11 mouse cellular contexts compared by ENCODE assay signal in genomic region chr5:107054900-107055452, GRCm38 (mm10).
DNase-seq lines count a peak whose midpoint lies in the region; ATAC-seq lines count a peak whose summit lies in the region.
"Had no signal": no experiment of that assay in that cellular context is flagged by ENCODE, and none has a peak within 500 bp of the region (broad histone marks: within the 10 kb centered on the region; RNA-seq: fewer than 3 reads in every experiment).

No protein-coding gene starts in this region.

- 0 out of 2 replicates have a peak, but pooled peaks have one; percentile 1 for ATAC-seq in kidney, embryonic 16.5 days (ENCODE audit: low FRiP score, low TSS enrichment)
- ATAC-seq in embryonic facial prominence, embryonic 14.5 days (ENCODE audit: low read depth): 0 out of 2 replicates have a peak, but pooled peaks have one; percentile 12

- H3K27ac ChIP-seq in kidney, embryonic 16.5 days (ENCODE audit: low read length): no peak overlapping the region
- H3K27ac ChIP-seq in embryonic facial prominence, embryonic 14.5 days (replicated peaks; ENCODE audit: low read depth, low read length): no peak overlapping the region

- H3K9ac ChIP-seq in kidney, embryonic 16.5 days (replicated peaks; ENCODE audit: low read length): no peak overlapping the region; the same call in 1 of the 2 replicates
- no peak overlapping the region for H3K9ac ChIP-seq in embryonic facial prominence, embryonic 14.5 days (ENCODE audit: low read depth, low read length)

- DNase-seq in adrenal gland, postnatal 14 days: peak; percentile 18
- DNase-seq in adrenal gland, adult 8-10 months: no peak
- DNase-seq in kidney, postnatal 36 days: no peak
- DNase-seq in embryonic facial prominence, embryonic 14.5 days (ENCODE audit: low spot score): no peak
- peak; percentile 34 for DNase-seq in mesoderm, embryonic 11.5 days (ENCODE audit: low read depth, low spot score)
- no peak for DNase-seq in cerebellum, adult 8-10 months
- no peak for DNase-seq in natural killer cell, adult 2 months (ENCODE audit: low spot score in 2 of 2)
- DNase-seq: kidney, adult 11 months; lung, postnatal 4 days had no signal

- H3K4me1 ChIP-seq in kidney, embryonic 16.5 days (ENCODE audit: insufficient read depth, low read length): peaks cover 28% of the 10 kb centered on the region
- 0 out of 2 replicates have a peak, but pooled peaks cover 5% of the 10 kb centered on the region for H3K4me1 ChIP-seq in embryonic facial prominence, embryonic 14.5 days (ENCODE audit: control insufficient read depth, insufficient read depth, low read length)

- no peak overlapping the region for H3K4me2 ChIP-seq in kidney, embryonic 16.5 days (replicated peaks; ENCODE audit: low read depth, low read length)
- H3K4me2 ChIP-seq in embryonic facial prominence, embryonic 14.5 days (ENCODE audit: low read depth, low read length): no peak overlapping the region
- H3K4me2 ChIP-seq: embryonic facial prominence, embryonic 12.5 days had no signal

- H3K9me3 ChIP-seq in kidney, embryonic 16.5 days (ENCODE audit: low read length): no peaks in the 10 kb centered on the region
- H3K9me3 ChIP-seq in embryonic facial prominence, embryonic 14.5 days (ENCODE audit: control insufficient read depth, low read length): no peaks in the 10 kb centered on the region
- H3K9me3 ChIP-seq: embryonic facial prominence, embryonic 12.5 days had no signal

- no peaks in the 10 kb centered on the region for H3K27me3 ChIP-seq in kidney, embryonic 16.5 days (ENCODE audit: insufficient read depth, low read length)
- no peaks in the 10 kb centered on the region for H3K27me3 ChIP-seq in embryonic facial prominence, embryonic 14.5 days (replicated peaks; ENCODE audit: control insufficient read depth, insufficient read depth, low read length)
- H3K27me3 ChIP-seq: embryonic facial prominence, embryonic 12.5 days had no signal

- WGBS in kidney, embryonic 16.5 days: 45% methylated on average over 6 of the region's 6 CpGs
- WGBS in embryonic facial prominence, embryonic 14.5 days: 56% methylated on average over 6 of the region's 6 CpGs

- H3K4me3 ChIP-seq in kidney, embryonic 16.5 days (ENCODE audit: low read length): no peak overlapping the region
- no peak overlapping the region for H3K4me3 ChIP-seq in embryonic facial prominence, embryonic 14.5 days (ENCODE audit: low read depth, low read length)
- H3K4me3 ChIP-seq: embryonic facial prominence, embryonic 12.5 days had no signal

- no peaks in the 10 kb centered on the region for H3K36me3 ChIP-seq in kidney, embryonic 16.5 days (ENCODE audit: insufficient read depth, low read length)
- no peaks in the 10 kb centered on the region for H3K36me3 ChIP-seq in embryonic facial prominence, embryonic 14.5 days (ENCODE audit: control insufficient read depth, insufficient read depth, low read length)
- H3K36me3 ChIP-seq: embryonic facial prominence, embryonic 12.5 days had no signal

Comparison
In these comparisons a context has a peak if more than half of its experiments do, and no peak if none do; other contexts are left out.
1. DNase-seq: peak in adrenal gland, postnatal 14 days (single experiment) and mesoderm, embryonic 11.5 days (single experiment); none in adrenal gland, adult 8-10 months (single experiment), kidney, postnatal 36 days (0 of 2), embryonic facial prominence, embryonic 14.5 days (single experiment), cerebellum, adult 8-10 months (single experiment) and natural killer cell, adult 2 months (0 of 2).